Mouse (Mus musculus) heart, adult 18-20 months (tissue): ENCODE measurements around the gene Picalm. TPM values are rescaled to one million over a fixed set of nuclear protein-coding genes. Genes with fewer than 3 reads are reported as not detected.
A peak's percentile ranks its signal among the peaks of the same experiment; 100 is the strongest.

Experiments
- DNase-seq, 2 experiments: peaks; one replicate each; pipeline ENCODE4 v3.0.0; 2021 to 2022; ENCODE audit warnings: mixed read lengths in 1 of 2
- long read RNA-seq, 2 experiments: library from polyadenylated mRNA; stranded (forward); transcript quantifications; one replicate each; pipeline ENCODE4 v2.0.0; 2021
- total RNA-seq, 2 experiments: library from RNA; stranded (reverse); gene quantifications; 2 replicates each; pipeline ENCODE4 v1.2.3; 2021

The Picalm gene
- 100 to 1,000 TPM; 114 to 129 TPM for total RNA-seq
- long read RNA-seq, experiment 1, transcript Picalm-212 (20 exons, 3,427 nt): major isoform, 7 of 22 reads
- long read RNA-seq, experiment 1, partial matches to known transcripts: 7 of 22 reads
- long read RNA-seq, experiment 1, other reads (novel, unspliced or antisense): 6 of 22 reads
- long read RNA-seq, experiment 2, partial matches to known transcripts: 3 of 19 reads
- long read RNA-seq, experiment 2, other reads (novel, unspliced or antisense): 10 of 19 reads

DNA sequence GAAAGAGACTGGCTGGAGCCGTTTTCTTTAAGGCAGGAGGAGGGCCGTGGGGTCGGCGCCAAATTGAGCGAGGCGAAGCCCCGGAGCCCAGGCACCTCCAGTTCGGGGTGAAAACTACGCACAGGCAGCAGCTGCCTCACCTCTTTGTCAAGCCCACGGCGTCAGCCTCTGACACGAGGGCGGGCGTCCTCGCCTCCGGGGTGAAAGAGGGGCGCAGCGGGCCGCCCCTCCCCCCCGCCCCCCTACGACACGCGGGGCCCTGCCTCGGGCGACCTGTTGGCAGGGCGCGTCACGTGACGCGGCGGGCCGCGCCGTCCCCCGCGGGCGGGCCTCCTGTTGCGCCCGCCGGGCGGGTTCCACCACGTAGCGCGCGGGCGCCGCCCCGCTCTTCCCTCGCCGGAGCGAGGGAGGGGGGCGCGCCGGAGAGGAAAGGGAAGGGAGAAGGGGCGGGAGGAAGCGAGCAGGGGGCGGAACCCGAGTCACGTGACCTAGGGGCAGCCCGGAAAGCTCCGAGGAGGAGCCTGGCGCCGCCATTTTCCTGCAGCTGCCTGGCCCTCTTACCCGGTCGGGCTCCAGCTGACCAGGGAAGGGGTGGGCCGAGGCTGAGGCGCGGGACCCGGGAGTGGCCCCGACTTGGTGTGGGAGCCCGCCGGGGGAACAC lies at the start of gene Picalm:
Gene Picalm, plus strand, starts transcription at position 482 of the 661 bp plus-strand sequence.
- peak; percentile 99 for DNase-seq

DNA sequence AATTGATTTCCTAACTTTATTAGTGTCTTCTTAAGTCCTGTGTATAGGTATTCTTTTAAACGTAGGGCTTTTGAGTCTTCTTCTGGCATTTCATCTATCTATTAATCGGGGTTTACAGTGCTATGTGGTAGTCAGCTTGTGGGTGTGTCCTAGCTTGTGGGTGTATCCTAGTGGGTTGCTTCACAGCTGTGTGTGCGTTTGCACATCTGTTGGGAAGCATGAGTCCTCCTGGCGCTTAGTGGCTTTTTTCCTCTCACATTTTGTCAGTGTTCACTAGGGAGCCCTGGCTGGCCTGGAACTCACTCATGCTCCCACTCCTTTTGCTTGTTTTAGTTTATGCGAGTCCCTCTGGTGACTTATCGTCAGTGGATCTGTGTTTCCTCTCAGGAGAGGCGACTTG lies 46.2 kb upstream of the Picalm start:
- DNase-seq: no peak

DNA sequence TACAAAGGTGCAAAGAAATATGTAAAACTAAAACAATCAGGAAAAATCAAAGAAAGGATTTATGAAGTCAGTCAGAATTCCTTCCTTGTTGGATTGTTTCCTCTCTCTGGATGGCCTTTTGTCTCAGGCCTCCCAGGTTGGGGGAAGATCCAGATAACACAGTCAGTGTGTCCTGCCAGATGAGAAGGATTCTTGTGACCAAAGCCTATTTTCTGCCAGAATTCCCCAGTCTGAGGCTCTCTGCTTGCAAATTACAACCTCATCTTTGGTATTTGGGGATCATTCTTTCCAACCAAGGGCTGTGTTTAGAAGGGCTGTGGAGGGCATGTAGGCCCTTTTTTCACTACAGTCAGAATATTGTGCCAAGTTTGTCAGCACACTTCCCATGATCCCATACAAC lies 45.5 kb upstream of the Picalm start:
- DNase-seq: peak in 1 of 2 experiments; percentile 29

DNA sequence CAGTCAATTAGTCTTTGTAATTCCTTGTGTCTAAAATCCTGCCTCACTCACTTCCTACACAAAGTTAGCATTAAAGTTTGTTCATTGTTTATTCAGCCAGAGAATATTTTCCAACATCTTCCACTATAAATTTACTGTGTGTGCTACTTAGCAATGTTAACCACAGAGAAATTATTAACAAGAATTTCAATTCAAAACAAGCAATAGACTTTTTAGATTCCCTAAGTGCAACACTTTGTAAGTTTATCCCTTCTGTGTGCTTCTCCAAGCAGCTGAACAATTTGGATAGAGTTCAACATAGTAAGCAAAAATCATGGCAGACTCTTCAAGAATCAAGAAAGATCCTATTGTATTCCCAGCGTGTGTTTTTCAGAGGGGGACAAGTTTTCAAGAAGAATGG lies 44.3 kb upstream of the Picalm start:
- no peak for DNase-seq

DNA sequence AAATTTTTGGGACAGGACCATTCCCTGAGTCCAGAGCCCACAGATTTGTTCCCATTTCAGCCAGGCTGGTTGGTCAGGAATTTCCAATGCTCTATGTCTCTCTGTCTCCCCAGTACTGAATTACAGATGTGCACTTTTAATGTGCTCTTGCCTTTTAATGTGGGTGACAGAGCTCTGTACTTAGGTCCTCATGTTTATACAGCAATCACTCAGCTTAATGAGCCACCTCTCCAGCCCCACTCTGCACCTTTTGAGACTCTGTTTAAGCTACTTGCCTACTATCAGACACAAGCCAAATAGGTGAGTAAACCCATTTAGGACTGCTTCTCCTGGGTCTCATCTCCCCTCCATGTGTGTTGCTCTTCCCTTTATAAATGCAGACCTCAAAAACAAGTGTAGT lies 43.2 kb upstream of the Picalm start:
- DNase-seq: no peak

DNA sequence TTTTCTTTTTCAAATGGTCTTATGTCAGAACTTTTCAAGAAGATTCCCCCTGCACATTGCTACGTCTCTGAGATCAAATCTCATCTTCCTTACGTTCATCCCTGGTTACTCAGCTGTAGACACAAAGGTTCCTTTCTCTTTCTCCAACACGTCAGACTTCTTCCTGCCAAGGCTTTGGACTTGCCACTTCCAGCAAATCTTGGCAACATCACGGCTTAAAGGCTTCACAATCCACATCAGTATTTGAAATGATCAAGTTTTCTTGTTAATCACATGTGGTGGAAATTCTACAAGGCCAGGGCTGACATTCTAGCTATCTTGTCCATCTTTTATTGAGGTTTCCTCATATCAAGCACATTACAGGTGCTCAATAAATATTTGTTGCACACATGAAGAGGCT lies 39.0 kb upstream of the Picalm start:
- DNase-seq: peak in 1 of 2 experiments; percentile 56

DNA sequence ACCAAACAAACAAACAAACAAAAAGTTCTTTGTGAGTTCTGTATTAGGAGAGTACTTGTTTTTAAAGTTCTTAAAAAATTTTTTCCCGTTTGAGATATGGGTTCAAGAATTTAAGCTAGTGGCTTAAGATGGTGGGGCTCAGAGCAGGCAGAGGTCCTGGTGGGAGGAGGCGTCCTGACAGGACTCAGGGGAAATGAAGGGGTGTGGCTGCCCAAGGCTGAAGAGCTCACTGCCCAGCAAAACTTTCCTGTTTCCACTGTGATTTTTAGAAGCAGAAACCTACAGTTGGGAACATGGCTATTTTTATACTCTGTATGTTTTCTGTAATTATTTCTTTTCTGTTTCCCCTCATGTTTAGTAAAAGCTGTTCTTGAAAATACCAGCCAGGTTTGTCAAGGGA lies 38.3 kb upstream of the Picalm start:
- DNase-seq: peak; percentile 48 to 68

DNA sequence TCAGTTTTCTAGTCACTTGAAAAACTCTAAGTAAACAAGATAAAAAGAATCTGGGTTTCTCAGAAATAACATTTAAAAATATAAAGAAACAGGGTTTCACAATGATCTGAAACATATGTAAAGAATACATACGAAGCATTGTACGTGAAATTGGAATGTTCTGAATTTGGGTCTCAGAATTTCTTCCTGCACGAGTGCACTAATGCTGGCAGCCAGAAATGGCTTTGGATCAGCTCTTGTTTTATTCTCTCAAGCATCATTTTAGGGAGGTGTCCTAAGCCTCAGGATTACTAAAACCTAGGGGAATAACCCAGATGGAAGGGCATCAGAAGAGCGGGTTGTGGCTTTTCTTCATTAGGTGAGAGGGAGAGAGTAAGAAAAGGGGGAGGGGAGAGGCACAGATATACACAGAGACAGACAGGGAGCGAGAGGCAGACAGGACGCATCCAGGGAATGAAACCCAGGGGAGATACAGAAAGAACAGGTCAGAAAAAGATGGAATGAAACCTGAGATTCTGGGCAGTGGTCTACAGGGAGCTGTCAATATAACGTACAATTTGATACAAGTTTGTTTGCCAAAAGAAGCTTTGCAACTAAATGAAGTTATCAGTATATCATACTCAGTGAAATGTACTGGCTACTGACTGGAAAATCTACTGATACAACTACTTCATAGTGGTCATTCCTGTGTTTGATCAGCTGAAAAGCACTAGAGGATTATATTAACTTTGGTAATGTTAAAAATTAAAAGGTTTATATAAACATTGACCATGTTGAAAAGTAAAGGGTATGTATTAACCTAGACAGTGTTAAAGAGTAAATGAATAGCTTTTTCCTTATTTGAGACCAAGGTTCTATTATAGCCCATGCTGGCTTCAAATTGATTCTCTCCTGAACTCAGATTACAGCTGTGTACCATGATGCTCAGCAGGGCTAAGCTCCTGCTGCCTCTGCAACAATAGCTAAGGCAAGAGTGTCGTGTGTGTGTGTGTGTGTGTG lies 37.3 kb upstream of the Picalm start:
- DNase-seq: no peak

DNA sequence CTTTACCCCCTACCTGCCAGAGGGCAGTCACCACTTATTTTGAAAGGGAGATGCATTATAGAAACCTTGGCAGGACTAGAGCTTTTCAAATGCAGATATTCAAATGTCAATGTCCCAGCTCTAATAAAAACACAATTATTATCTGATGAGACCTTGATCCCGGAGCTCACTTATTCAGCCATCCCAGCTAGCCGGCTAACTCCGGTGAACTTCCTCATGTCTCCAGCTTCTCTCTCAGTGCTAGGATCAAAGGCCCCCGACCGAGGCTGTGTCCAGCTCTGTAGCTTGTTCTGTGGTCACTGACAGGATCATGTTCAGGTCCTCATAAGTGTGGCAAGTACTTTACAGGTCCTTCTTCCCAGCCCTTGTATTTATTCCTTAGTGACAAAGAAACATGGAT lies 34.9 kb upstream of the Picalm start:
- no peak for DNase-seq

DNA sequence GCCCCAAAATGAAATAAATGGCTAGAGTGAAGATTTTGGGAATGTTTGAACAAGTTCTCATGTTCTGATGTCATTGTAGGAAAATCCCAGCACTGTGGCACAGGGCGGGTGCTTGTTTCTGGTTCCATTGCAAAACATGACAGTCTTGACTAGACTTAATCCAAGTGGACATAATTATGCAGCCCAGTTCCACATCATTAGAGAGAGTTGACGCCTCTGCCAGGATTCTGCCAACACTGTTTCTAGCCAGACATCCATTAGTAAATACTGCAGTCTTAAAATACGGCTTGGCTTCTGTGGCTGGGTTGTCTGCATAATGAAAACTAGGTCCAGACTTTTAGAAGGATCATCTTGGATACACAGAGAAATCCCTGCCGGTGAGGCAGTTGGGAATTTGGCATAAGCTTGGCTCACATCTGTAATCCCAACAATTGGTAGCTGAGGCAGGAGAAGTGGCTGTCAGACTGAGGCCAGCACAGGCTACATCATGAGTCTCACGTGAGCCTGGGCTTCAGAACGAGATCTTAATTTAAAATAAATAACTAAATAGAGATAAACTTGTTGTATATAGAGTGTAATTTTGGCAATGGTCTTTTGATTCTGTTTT lies 34.1 kb upstream of the Picalm start:
- peak; percentile 31 for DNase-seq

DNA sequence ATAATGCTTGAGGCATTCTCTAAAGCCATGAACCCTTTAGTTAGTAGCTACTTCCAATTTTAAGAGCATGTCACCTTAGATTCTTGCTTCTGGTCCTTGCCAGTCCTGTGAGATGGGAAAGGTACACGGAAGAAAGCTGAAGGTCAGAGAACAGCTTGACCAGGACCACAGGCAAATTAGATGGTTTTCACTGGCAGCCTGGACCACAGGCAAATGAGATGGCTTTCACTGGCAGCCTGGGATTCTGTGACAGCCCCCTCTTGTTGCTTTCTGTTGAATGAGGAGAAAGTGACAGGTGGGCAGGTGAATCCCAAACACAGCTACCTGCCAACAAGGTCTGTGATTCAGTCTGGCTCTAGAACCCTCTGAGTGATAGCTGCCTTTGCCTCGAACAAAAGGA lies 33.4 kb upstream of the Picalm start:
- no peak for DNase-seq

DNA sequence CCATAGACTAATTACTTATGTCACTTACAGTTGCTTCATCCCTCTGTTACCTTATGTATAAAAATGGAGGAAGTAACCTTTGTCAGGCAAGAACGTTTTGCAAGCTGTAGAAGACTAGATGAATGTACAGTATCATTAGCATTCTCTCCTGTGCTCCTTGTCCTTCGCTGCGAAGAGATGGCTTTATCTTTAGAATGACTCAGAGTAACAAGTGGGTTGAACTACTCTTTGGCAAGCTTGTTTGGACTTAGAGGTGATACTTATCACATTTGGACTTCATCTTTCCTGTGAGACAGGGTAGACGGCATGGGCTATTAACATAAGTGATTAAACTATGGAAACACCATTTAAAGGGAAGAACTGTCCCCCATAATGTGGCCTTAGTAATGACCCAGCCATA lies 31.8 kb upstream of the Picalm start:
- DNase-seq: no peak

DNA sequence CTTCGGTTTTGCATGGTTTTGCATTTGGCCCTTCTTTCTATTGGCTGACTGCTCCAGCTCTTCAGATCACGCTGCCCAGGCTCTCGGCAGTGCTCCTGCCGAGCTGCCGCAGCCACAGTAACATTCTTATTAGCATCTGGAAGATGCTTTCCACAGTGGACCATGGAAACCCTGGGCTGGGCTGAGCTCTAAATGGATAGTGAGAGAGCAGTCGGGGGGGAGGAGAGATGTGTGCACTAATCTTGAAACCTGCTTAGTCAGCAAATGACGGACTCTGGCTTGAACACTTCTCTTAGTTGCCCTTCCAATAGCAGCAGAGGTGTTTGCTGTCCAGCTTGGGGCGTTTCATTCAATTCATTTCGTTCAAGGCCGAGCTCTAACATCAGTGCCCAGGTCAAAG lies 30.8 kb upstream of the Picalm start:
- DNase-seq: no peak

DNA sequence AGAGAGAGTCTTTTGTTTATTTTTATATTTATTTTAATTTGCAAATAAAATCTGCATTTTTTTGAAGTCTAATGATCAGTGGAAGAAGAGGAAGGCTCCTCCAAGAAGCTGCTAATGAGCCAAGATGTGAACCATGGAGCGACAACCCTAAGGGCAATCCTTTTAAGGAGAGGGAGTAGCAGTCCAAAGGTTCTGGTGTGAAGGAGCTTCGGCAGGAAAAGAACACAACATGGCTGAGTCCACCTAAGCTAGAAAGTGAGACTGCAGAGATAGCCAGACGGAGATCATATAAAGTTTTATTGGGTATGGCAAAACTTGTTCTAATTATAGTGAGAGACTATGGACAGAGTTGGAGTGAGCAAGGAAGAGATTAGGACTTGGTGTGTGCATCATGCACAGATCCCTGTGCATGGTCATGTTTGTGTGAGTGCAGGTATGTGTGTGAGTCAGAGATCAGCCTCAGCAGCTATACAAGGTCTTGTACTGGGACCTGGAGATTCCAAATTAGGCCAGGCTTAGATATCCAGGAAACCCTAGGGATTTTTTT lies 29.3 kb upstream of the Picalm start:
- DNase-seq: no peak

DNA sequence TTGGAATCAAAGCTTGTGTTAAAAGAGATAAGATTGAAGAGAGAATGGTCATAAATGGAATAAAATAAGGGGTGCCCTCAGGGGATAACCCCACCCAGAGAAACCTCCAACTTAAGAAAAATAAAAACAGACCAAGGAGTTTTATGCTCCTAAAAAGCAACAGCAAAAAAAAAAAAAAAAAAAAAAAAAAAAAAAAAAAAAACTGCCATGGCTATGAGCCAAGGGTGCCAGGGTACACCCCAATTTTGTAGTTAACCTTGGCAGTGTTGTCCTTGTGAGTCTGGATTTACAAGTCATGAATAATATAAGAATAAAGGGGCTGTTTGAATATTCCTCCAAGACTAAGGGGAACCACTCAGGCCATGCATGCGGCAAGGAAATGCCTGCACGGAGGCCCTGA lies 13.9 kb upstream of the Picalm start:
- no peak for DNase-seq

DNA sequence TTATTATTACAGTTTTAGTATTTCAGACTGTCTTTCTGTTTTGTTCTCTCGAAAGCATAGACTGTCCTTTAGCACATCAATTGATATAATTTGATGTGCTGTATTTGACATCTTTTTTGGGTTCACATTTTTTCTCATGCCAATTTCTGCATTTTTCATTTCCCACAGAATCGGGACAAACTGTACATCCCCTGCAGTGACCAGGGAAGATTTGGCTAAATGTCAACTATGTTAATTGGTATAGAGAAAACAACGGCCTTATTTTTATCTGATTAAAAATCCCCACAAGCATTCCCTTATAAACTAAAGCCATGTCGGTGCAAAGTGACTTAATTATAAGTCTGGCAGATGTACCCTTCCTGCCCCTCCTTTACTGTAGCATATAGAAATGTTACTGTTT lies 9.9 kb upstream of the Picalm start:
- no peak for DNase-seq

DNA sequence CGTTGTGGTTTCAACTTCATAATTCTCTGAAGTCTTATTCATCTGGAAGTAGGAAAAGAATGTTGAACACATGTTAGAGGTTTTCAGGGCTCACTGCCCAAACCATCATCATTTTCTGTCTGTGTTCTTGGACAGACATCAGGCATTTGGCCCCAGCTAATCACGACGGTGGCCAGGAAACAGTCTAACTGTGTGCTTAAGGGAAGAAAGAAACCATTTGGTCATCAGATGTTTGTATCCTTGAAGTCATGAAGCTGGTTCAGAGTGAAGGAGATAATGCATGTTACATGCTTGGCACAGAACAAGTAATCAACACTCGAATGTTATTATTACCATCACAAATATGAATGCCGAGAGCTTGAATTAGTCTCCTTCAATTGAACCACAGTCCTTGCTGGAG lies 5.0 kb upstream of the Picalm start:
- DNase-seq: peak; percentile 79 to 80

DNA sequence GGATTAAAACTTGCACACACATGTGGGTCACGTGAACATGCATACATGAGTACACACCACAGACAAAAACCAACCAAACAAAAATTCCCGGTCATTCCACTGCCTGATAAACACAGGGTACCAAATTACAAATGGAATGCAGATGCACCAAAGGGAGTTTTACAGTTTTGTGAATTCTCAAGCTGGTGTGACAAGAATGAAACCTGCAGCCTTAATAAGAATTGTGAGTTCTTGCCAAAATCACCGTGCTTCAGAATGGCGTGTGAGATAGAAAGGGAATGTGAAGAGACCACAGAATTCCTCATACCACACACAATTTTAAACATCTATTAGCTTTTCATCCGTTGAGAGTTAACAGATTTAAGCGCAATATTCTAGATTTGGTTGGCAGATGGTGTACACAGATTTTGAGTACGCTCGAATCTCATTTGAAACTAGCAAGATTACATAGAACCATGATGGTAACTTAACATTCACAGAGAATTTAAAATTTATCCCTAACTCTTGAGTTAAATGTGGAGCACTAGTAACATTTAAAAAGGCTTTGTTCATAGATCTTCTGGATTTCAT lies 1.3 kb upstream of the Picalm start:
- no peak for DNase-seq

DNA sequence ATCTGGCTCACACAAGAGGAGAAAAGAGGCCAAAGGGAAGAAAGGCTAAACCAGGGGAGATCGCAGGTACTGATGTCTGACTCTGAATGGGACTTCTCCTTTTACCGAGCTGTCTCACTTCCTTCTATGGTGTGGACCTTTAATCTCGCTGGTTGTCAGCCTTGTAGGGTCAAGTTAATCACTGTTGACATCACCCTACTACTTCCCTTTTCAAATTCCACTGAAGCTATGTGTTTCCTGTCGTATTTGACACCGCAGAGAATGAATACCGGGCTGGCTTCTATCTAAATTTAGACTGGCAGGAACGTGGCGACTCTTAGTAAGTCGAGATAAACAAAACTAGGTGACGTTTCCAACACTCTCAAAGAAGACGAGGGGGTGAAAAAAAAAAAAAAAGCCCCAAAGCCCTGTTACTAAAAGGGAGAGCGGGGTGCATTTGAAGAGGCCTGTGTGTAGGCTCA lies 712 bp upstream of the Picalm start:
- peak; percentile 78 to 88 for DNase-seq

DNA sequence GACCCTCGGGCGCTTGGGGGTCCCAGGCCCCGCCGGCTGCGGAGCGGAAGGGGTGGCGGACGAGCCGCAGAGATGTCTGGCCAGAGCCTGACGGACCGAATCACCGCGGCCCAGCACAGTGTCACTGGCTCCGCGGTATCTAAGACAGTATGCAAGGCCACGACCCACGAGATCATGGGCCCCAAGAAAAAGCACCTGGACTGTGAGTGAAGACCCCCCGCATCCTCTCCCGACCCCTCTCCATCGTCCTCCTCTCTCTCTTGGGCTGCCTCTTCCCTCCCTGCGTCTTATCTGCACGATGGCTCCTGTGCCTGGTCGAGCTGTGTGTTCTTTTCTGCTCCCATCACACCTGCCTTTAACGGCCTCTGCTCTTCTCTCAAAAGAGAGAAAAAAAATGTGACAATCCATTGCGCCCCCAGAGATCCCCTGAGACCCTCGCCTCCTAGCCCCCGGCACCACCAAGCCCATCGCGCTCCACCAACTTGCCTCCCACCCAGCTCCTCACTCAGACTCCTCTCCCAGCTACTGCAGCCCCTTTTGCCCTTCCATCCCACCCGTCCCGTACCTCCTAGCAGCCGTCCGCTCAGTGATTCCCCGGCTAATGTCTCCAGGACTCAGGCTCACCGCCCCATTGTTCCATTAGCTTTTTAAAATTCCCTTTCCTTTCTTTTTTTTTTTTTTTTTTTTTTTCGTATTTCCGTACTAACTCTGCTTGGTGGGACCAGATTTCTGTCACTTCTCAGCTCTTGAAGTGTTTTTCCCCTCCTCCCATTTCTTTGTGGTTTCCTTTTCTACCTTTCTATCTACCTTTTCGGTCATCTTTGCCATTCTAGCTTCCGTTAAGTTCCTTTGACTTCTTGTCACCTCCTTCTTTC lies 725 bp downstream of the Picalm start:
- DNase-seq: peak in 1 of 2 experiments; percentile 60

DNA sequence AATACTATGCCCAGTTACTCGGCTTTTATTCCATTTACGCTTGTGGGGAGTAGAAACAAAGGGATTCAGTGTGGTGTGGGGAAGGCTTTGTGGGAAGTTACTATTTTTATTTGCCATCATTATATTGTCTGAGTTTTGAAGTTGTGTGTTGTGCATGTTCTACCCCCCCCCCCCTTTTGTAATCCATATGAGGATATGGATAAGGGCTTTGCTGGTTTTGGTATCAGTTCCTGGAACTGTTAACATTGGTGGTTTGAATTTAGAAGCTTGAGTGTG lies 1.3 kb downstream of the Picalm start:
- no peak for DNase-seq
